Mouse (Mus musculus) hindbrain, embryonic 11.5 days (tissue): Measurements from ENCODE around the gene Hist1h2bb. TPM values are rescaled to one million over a fixed set of nuclear protein-coding genes. Genes with fewer than 3 reads are reported as not detected.
"Not testable (repeated sequence)": the region's sequence is repeated elsewhere in the genome, so short reads cannot be mapped to it uniquely, and the experiment has no call there.

Source experiments
- ATAC-seq: fragments of 200-750 bp; cut with Nextera tagmentation; 2 replicates; pipeline ENCODE4 v1.8.0; 2017; ENCODE audit warnings: mild to moderate bottlenecking, moderate TSS enrichment, moderate library complexity; ENCODE audit not compliant: low FRiP score
- DNase-seq: peaks from one replicate; pipeline ENCODE4 v3.0.0-alpha.2; 2015; ENCODE audit warnings: low spot score
- H3K27ac ChIP-seq: fragments of 300-500 bp; sonication (generic); 2 replicates; pipeline ENCODE4 v1.5.1; 2014; ENCODE audit warnings: mild to moderate bottlenecking, low read depth, low read length
- H3K27me3 ChIP-seq: fragments of 300-500 bp; sonication (generic); 2 replicates; pipeline ENCODE4 v1.6.1; 2014; ENCODE audit warnings: mild to moderate bottlenecking, low read length, moderate library complexity, mixed read lengths; ENCODE audit not compliant: control insufficient read depth, insufficient read depth
- H3K36me3 ChIP-seq: fragments of 300-500 bp; sonication (generic); 2 replicates; pipeline ENCODE4 v1.6.1; 2014; ENCODE audit warnings: mild to moderate bottlenecking, low read length, moderate library complexity, mixed read lengths; ENCODE audit not compliant: control insufficient read depth, insufficient read depth
- H3K4me1 ChIP-seq: fragments of 300-500 bp; sonication (generic); replicated peaks from 2 replicates; pipeline ENCODE4 v1.6.1; 2014; ENCODE audit warnings: low read length, mixed read lengths; ENCODE audit not compliant: control insufficient read depth, insufficient read depth
- H3K4me2 ChIP-seq: fragments of 300-500 bp; sonication (generic); replicated peaks from 2 replicates; pipeline ENCODE4 v1.6.1; 2014; ENCODE audit warnings: mild to moderate bottlenecking, low read depth, low read length
- H3K4me3 ChIP-seq: fragments of 300-500 bp; sonication (generic); 2 replicates; pipeline ENCODE4 v1.5.1; 2014; ENCODE audit warnings: low read depth, low read length
- H3K9ac ChIP-seq: fragments of 300-500 bp; sonication (generic); 2 replicates; pipeline ENCODE4 v1.6.1; 2014; ENCODE audit warnings: low read depth, low read length
- H3K9me3 ChIP-seq: fragments of 300-500 bp; sonication (generic); 2 replicates; pipeline ENCODE4 v1.6.1; 2016; ENCODE audit warnings: low read length; ENCODE audit not compliant: control insufficient read depth
- WGBS: fragments of 180-500 bp; shearing (Covaris S2); extraction: QIAGEN DNeasy Blood & Tissue Kit; methylation state at CpG from one replicate; pipeline ENCODE4 v1.1.7; 2014; 5-methylcytosine and 5-hydroxymethylcytosine counted together
- polyA plus RNA-seq: library from polyadenylated mRNA; unstranded; fragments of >200 nt; fragmentation: Nextera tagmentation; extraction: Ambion mirVana; gene quantifications from 2 replicates; pipeline ENCODE4 v1.2.1, GENCODE M21; 2014

The Hist1h2bb gene
- polyA plus RNA-seq, 1 experiment from 2014 or later: 1.4 TPM

DNA sequence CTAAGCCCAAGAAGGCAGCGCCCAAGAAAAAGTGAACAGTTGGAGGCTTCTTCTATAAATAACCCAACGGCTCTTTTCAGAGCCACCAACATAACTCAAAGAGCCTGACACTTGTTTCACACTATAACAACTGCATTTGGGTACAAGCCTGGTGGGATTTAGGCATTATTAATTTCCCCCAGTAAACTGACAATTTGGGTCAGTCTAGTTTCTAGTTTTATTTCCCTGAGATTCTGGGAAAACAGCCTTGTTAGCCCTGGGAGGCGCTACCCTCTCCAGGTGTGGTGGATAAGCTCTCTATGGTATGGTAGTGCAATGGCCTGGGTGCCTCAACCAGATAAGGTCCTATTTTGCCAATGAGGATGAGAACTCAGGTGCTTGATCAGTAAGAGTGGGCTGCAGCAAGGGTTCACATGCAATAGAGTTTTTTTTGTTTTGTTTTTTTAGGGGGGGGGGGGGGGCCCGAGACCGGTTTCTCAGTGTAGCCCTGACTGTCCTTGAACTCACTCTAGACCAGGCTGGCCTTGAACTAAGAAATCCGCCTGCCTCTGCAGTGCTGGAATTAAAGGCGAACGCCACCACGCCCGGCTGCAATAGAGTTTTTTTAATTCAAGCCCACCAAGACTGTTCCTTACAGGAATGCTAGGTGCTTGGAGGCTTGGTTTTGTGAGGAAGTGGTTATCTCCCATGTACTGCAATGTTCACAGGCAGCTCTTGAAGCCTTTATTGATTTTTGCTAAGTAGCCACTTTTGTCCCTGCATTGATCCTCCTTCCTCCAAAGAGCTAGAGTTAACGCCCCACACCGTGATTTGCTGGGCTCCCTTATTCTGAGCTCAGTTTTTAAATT is 18.0 kb downstream of the Hist1h2bb start:
- 35% methylated on average over 12 of the region's 12 CpGs for WGBS
- H3K36me3 ChIP-seq: no peaks in the 10 kb centered on the region
- no peak for ATAC-seq
- no peak for DNase-seq
- no peak overlapping the region; the same call in 1 of the 2 replicates for H3K27ac ChIP-seq
- no peaks in the 10 kb centered on the region for H3K9me3 ChIP-seq
- H3K4me1 ChIP-seq: peaks cover 5% of the 10 kb centered on the region; the same call in 1 of the 2 replicates
- peak overlapping the region; percentile 57 for H3K4me3 ChIP-seq
- H3K4me2 ChIP-seq: peak overlapping the region; percentile 89
- H3K9ac ChIP-seq: peak overlapping the region; percentile 82
- H3K27me3 ChIP-seq: no peaks in the 10 kb centered on the region

DNA sequence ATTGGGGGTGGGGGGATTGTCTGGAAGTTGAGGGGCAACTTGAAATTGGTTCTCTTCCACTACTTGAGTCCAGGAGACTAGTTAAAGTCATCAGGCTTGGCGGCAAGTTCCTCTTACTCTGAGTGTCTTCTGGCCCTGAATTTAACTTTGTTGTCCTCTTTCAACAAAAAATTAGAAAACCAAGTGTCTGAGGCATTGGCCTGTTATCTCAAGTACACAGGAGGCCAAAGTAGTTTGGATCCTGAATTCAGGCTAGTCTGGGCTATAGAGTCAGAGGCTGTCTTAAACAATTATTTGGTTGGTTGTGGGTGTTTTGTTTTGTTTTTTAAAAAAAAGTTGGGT is 18.6 kb downstream of the Hist1h2bb start:
- Histone ChIP-seq H3K27me3 (no peaks in the 10 kb centered on the region), H3K4me2 (no peak overlapping the region), H3K36me3 (no peaks in the 10 kb centered on the region), H3K9me3 (no peaks in the 10 kb centered on the region), H3K4me1 (peaks cover 3% of the 10 kb centered on the region; the same call in 1 of the 2 replicates), H3K4me3 (no peak overlapping the region), H3K27ac (no peak overlapping the region), H3K9ac (no peak overlapping the region)
- ATAC-seq (no peak), DNase-seq (no peak)
- WGBS: 88% methylated on average over 1 of the region's 1 CpGs

DNA sequence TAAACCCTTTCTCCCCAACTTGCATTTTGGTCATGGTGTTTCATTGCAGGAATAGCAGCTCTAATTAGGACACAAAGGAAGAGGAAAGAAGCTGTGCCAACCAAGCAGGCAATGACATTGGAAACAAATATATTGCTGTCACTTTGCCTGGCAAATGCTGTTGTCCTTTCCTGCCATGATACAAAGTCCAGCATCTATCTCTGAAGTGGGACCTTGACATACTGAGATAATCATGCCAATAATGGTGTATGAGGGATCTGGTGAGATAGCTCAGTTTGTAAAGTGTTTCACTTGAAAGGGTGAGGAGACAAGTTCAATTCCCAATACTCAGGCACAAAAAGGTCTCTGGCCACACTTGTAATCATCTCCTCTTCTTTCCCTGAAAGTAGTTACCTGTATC is 20.2 kb downstream of the Hist1h2bb start:
- no peaks in the 10 kb centered on the region for H3K27me3 ChIP-seq
- no peaks in the 10 kb centered on the region for H3K36me3 ChIP-seq
- H3K4me1 ChIP-seq: 0 out of 2 replicates have a peak, but pooled peaks cover 3% of the 10 kb centered on the region
- H3K4me2 ChIP-seq: no peak overlapping the region
- no peak overlapping the region for H3K9ac ChIP-seq
- no peaks in the 10 kb centered on the region for H3K9me3 ChIP-seq
- H3K27ac ChIP-seq: no peak overlapping the region
- no peak for ATAC-seq
- DNase-seq: no peak
- H3K4me3 ChIP-seq: no peak overlapping the region

DNA sequence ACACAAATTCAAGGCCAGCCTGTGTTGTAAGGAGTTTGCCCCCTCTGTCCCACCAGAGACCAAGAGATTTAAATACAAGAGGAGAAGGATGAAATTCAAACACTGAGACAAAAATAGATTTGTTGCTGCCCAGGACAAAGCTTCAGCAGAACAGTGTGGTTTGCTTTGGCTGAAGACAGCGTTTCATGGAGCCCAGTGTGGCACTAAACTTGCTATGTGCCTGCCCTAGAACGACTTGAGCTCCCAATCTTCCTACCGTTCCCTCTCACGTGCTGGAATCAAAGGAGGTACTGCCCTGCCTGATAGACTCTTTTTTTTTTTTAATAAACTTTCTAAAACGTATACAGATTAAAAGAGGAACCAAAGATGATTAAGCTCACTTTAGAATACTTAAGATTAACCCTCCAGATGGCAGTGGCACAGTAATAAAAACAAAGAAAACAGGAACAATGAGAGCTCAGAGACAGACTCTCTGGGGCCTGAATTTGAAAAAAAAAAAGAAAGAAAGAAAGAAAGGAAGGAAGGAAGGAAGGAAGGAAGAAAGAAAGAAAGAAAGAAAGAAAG is 22.4 kb downstream of the Hist1h2bb start:
- Histone ChIP-seq H3K4me1 (0 out of 2 replicates have a peak, but pooled peaks cover 3% of the 10 kb centered on the region), H3K9me3 (no peaks in the 10 kb centered on the region), H3K4me2 (no peak overlapping the region), H3K27ac (no peak overlapping the region), H3K27me3 (no peaks in the 10 kb centered on the region), H3K9ac (no peak overlapping the region), H3K4me3 (no peak overlapping the region), H3K36me3 (no peaks in the 10 kb centered on the region)
- DNase-seq (no peak), ATAC-seq (no peak)
- WGBS: 59% methylated on average over 5 of the region's 5 CpGs

DNA sequence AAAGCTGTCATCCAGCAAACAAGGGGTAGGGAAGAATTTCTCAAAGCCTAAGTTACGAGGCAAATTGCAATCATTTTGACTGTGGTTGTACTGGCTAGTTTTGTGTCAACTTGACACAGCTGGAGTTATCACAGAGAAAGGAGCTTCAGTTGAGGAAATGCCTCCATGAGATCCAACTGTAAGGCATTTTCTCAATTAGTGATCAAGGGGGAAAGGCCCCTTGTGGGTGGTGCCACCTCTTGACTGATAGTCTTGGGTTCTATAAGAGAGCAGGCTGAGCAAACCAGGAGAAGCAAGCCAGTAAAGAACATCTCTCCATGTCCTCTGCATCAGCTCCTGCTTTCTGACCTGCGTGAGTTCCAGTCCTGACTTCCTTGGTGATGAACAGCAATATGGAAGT is 23.1 kb downstream of the Hist1h2bb start, which contains the start of gene Trim38:
Trim38 (plus strand) TSS at position 301 of the 400 bp plus-strand sequence.
- WGBS: 90% methylated on average over 2 of the region's 2 CpGs
- not testable (repeated sequence) for H3K9me3 ChIP-seq, ATAC-seq, H3K4me2 ChIP-seq, H3K36me3 ChIP-seq, H3K4me1 ChIP-seq, H3K9ac ChIP-seq, DNase-seq, H3K4me3 ChIP-seq, H3K27me3 ChIP-seq, H3K27ac ChIP-seq

DNA sequence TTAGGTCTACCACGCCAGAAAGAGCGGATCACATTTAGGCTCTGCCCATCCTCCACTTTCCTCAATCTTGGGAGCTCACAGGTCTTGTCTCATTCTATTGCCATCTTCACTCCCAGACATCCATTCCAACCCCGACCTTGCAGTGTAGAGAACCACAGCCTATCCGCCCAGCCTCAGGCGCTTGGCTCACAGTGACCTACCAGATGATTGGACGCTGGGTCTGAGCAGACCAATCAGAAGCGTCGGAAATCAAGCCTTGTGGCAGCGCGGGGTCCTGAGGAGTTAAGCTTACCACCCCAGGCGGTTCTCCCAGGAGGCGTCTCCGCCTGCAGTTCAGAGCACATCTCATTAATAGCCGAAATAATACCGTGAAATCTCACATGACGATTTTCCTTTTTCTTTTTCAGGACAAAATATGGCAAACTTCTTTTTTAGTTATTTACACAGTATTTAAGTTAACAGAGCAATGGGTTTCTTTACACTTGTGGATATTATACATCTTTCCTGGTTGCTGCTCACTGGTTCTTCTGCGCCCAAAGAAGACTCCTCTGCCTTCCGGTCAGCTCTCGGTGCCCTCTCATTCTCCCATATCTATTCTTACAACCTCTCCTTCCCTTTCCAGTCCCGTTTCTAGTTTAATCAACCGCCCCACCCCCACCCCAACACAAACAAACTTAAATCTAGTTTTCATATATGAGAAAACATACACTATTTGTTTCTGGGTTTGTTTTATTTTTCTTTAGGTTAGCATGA is 26.2 kb downstream of the Hist1h2bb start:
- peak; percentile 89 for ATAC-seq
- no peak overlapping the region for H3K27ac ChIP-seq
- no peaks in the 10 kb centered on the region for H3K9me3 ChIP-seq
- no peak overlapping the region for H3K4me3 ChIP-seq
- WGBS: 25% methylated on average over 21 of the region's 21 CpGs
- no peaks in the 10 kb centered on the region for H3K4me1 ChIP-seq
- no peaks in the 10 kb centered on the region for H3K36me3 ChIP-seq
- peak; percentile 67 for DNase-seq
- H3K4me2 ChIP-seq: 0 out of 2 replicates have a peak overlapping the region, but pooled peaks have one; percentile 17
- no peaks in the 10 kb centered on the region for H3K27me3 ChIP-seq
- no peak overlapping the region for H3K9ac ChIP-seq

DNA sequence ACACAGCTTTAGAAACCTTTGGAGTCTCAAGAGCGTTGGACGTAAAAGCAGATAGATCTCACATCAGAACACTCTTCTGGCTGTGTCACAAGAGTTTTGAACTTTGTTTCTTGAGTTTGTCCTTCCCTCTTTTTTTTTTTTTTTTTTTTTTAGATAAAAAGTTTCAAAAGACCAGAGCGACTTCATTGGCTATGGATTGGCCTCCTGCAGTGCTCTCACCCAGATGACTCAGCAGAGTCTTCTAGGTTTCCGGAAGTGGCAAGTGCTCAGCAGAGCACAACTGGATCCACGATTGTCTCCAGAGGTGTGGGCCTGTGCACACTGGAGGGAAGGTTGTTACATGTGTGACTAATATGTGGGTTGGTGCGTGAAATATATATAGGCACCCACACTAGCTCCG is 31.8 kb downstream of the Hist1h2bb start:
- 95% methylated on average over 7 of the region's 7 CpGs for WGBS
- no peak overlapping the region for H3K4me2 ChIP-seq
- no peaks in the 10 kb centered on the region for H3K4me1 ChIP-seq

DNA sequence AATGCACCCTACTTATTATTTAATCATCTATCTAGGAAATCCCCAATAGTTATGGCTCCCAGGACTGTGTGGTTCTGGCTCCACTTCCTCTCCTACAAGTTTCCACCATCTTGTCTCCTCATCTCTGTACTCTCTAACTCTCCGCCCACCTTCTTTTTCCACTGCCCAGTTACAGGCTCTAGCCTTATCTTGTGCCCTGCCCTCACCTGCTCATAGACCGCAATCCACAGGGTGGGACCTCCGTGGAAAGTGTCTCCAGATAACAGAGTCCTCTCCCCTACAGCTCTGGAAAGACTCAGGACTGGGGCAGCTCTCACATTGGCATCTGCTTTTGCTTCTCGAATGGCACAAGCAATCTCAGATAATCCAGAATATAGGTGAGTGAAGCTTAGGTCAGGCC is 32.5 kb downstream of the Hist1h2bb start:
- WGBS: 86% methylated on average over 4 of the region's 4 CpGs
- no peak overlapping the region for H3K9ac ChIP-seq
- H3K27me3 ChIP-seq: no peaks in the 10 kb centered on the region
- no peak overlapping the region for H3K4me3 ChIP-seq
- H3K27ac ChIP-seq: no peak overlapping the region
- H3K36me3 ChIP-seq: no peaks in the 10 kb centered on the region
- H3K9me3 ChIP-seq: no peaks in the 10 kb centered on the region
- DNase-seq: no peak
- no peak overlapping the region for H3K4me2 ChIP-seq
- no peak for ATAC-seq
- H3K4me1 ChIP-seq: no peaks in the 10 kb centered on the region

More for the DNA sequence above, 31.8 kb downstream of the Hist1h2bb start:
- no peak for ATAC-seq
- Histone ChIP-seq H3K9me3 (no peaks in the 10 kb centered on the region), H3K27ac (no peak overlapping the region), H3K27me3 (no peaks in the 10 kb centered on the region), H3K9ac (no peak overlapping the region), H3K36me3 (no peaks in the 10 kb centered on the region), H3K4me3 (no peak overlapping the region)
- no peak for DNase-seq
